Mouse (Mus musculus): Measurements from ENCODE around the gene Tarbp1. TPM values are rescaled to one million over a fixed set of nuclear protein-coding genes. Genes with fewer than 3 reads are reported as not detected.
A peak's percentile ranks its signal among the peaks of the same experiment; 100 is the strongest.

Tarbp1 gene
- total and polyA plus RNA-seq, 2 experiments from 2014 or later, result 1.2 to 7.6 TPM

DNA sequence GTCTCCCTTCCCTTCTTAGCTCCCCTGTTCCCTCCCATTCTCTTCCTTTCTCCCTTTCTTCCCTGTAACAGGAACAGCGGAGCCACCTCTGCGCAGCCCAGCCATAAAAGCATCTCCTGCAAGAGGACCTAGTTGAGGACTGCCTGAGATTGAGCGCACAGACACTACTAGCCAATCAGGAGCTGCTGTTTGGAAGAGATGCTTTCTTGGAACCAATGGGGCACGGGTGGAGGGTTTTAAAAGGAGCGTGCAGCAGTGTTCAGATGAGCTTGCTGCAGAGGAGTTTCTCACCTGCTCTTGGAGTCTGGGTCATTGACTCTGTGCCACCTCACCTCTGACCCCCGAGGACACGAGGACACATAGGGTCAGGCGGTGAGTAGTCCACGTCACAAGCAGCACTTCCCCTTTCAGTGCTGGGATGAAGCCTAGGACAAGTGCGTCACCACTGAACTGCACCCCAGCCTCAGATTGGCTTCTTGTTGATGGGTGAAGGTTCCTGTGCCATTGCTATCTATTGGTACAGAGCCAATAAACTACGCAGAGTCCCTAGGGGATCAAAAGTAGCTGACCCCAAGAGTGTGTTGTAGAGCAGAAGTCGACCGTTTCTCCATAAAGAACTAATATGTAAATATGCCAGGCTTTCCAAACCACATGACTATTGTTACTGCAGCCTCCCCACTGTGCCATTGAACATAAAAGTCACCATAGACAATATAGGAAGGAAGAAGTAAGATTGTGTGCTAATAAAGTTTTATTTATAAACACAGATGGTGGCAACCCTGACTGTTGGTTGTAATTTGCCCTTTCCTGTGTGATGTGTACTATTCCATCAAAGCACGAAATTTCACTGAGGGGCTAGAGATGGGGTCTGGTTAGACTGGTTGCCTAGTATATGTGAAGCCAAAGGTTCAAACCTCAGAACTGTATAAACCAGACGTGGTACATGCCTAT is 19.6 kb upstream of the Tarbp1 start:
- no peaks in the 10 kb centered on the region for H3K4me1 ChIP-seq (ENCODE audit: insufficient read depth, low read length)
- no peak overlapping the region for H3K9ac ChIP-seq (replicated peaks; ENCODE audit: low read length)
- no peak overlapping the region for H3K4me3 ChIP-seq (ENCODE audit: low read length)
- 72% methylated on average over 15 of the region's 15 CpGs for WGBS
- H3K36me3 ChIP-seq (ENCODE audit: insufficient read depth, low read length), result no peaks in the 10 kb centered on the region
- ATAC-seq (no peak), DNase-seq (ENCODE audit: low spot score) (no peak)
- no peak for TF ChIP-seq CTCF (IDR thresholded peaks at IDR 0.05; ENCODE audit: low read depth)
- H3K27ac ChIP-seq, result no peak overlapping the region
- no peaks in the 10 kb centered on the region for H3K27me3 ChIP-seq (ENCODE audit: insufficient read depth, low read length)
- H3K9me3 ChIP-seq (ENCODE audit: low read length), result no peaks in the 10 kb centered on the region
- H3K4me2 ChIP-seq (ENCODE audit: low read depth, low read length), result no peak overlapping the region

DNA sequence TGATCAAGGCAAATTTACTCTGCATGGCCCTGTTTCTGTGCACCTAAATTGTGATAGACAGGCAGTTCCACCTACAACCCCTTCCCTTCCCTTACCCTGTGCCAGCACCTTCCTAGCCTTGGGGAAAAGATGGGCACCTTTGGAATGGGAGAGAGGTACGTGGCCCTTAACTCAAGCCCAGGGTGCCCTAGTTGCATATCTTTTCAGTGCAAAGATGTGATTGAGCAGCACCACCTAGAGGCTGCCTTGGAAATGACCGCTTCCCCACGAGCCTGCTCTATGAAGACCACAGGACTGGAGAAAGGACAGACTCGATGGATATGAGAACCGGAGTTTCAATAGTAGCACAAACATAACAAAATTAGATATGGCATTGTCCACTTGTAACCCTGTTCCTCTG is 8.1 kb upstream of the Tarbp1 start:
- Histone ChIP-seq H3K4me3 (ENCODE audit: low read length) (no peak overlapping the region), H3K9me3 (ENCODE audit: low read length) (no peaks in the 10 kb centered on the region), H3K4me2 (ENCODE audit: low read depth, low read length) (no peak overlapping the region), H3K4me1 (ENCODE audit: insufficient read depth, low read length) (no peaks in the 10 kb centered on the region), H3K9ac (replicated peaks; ENCODE audit: low read length) (no peak overlapping the region), H3K27me3 (ENCODE audit: insufficient read depth, low read length) (0 out of 2 replicates have a peak, but pooled peaks cover 3% of the 10 kb centered on the region), H3K27ac (no peak overlapping the region), H3K36me3 (ENCODE audit: insufficient read depth, low read length) (no peaks in the 10 kb centered on the region)
- 6% methylated on average over 5 of the region's 5 CpGs for WGBS
- peak; percentile 55; the same call in 1 of the 2 replicates for ATAC-seq
- peak; percentile 86 for DNase-seq (ENCODE audit: low spot score)
- peak; percentile 92 for TF ChIP-seq CTCF (IDR thresholded peaks at IDR 0.05; ENCODE audit: low read depth)

DNA sequence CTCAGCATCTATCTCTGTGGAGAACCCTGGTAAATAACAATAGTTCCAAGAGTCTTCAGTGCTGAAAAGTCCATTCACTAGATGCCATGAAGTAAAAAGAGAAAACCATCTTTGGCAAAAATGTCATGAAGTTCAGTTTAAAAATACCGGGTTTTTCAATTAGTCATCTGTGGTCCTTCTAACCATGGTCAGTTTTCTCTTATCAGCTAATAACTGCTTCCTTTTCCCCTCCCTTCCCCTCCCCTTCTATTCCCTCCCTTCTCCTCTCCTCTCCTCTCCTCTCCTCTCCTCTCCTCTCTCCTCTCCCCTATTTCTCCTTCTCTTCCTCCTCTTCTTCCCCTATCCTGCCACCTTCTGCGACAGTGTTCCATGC is 7.5 kb upstream of the Tarbp1 start:
- no peaks in the 10 kb centered on the region for H3K4me1 ChIP-seq (ENCODE audit: insufficient read depth, low read length)
- no peak for TF ChIP-seq CTCF (IDR thresholded peaks at IDR 0.05; ENCODE audit: low read depth)
- DNase-seq (ENCODE audit: low spot score) (no peak), ATAC-seq (no peak)
- WGBS, result 81% methylated on average over 2 of the region's 2 CpGs
- H3K27me3 ChIP-seq (ENCODE audit: insufficient read depth, low read length), result 0 out of 2 replicates have a peak, but pooled peaks cover 3% of the 10 kb centered on the region
- H3K9me3 ChIP-seq (ENCODE audit: low read length), result no peaks in the 10 kb centered on the region
- H3K4me2 ChIP-seq (ENCODE audit: low read depth, low read length), result no peak overlapping the region
- no peak overlapping the region for H3K27ac ChIP-seq
- H3K36me3 ChIP-seq (ENCODE audit: insufficient read depth, low read length), result no peaks in the 10 kb centered on the region
- no peak overlapping the region for H3K4me3 ChIP-seq (ENCODE audit: low read length)
- H3K9ac ChIP-seq (replicated peaks; ENCODE audit: low read length), result no peak overlapping the region

DNA sequence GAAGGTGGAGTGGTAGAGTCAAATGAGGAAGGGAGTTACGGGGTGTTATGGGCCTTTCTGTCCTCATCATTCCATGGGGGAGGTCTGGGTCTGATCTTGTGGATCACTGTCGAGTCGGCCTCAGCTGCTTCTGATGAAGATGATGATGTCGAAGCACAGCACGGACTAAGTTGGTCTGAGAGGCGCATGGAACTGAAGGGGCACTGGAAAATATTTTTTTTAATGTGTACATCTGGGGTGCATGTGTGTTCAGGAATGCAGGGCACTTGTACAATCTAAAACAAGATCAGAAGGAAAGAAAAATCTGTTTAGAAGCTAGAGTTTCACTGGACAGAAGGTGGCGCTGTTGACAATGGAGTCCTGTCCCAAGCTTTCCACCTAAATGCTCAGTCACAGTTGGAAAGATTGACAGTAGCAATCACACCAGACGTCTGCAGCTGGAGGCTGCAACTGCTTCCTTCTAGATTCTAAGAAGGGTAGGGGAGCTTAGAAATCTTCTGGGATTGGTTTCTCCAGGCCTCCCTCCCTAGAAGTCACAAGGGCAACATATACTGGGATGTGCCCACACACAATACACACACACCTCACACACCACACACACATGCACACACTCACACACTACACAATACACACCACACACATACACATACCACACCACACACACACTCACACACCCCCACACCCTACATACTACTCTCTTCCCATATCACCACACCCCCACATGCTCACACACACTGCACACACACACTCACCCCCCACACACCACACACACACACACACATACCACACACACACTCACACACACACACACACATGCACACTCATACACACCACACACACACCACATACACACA is 6.9 kb upstream of the Tarbp1 start:
- H3K9me3 ChIP-seq (ENCODE audit: low read length), result no peaks in the 10 kb centered on the region
- ATAC-seq, result peak; percentile 54; the same call in 1 of the 2 replicates

DNA sequence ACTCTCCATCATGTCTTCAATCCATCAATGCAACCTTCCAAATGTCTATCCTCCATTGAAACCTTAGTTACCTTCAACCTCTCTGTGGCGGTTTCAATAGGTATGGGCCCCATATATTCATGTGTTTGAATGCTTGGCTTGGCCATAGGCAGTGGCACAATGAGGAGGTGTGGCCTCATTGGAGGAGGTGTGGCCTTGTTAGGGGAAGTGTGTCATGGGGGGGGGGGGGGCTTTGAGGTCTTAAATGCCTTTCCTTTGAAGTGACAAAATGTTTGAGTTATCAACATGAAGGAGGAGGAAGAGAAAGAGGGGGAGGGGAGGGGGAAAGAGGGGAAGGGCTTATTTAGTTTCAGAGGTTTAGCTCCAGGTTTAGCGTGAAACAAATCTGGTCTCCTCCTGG is 5.5 kb upstream of the Tarbp1 start:
- no peak for ATAC-seq
- Histone ChIP-seq H3K27me3 (ENCODE audit: insufficient read depth, low read length) (0 out of 2 replicates have a peak, but pooled peaks cover 3% of the 10 kb centered on the region), H3K27ac (no peak overlapping the region), H3K36me3 (ENCODE audit: insufficient read depth, low read length) (no peaks in the 10 kb centered on the region), H3K9ac (replicated peaks; ENCODE audit: low read length) (no peak overlapping the region), H3K9me3 (ENCODE audit: low read length) (no peaks in the 10 kb centered on the region), H3K4me2 (ENCODE audit: low read depth, low read length) (no peak overlapping the region), H3K4me3 (ENCODE audit: low read length) (no peak overlapping the region), H3K4me1 (ENCODE audit: insufficient read depth, low read length) (no peaks in the 10 kb centered on the region)
- WGBS, result 62% methylated on average over 2 of the region's 2 CpGs
- DNase-seq (ENCODE audit: low spot score), result no peak
- no peak for TF ChIP-seq CTCF (IDR thresholded peaks at IDR 0.05; ENCODE audit: low read depth)

More for the DNA sequence above, 6.9 kb upstream of the Tarbp1 start:
- H3K27me3 ChIP-seq (ENCODE audit: insufficient read depth, low read length), result 0 out of 2 replicates have a peak, but pooled peaks cover 3% of the 10 kb centered on the region
- peak; percentile 86 for DNase-seq (ENCODE audit: low spot score)
- H3K4me1 ChIP-seq (ENCODE audit: insufficient read depth, low read length), result no peaks in the 10 kb centered on the region
- peak; percentile 81 for TF ChIP-seq CTCF (IDR thresholded peaks at IDR 0.05; ENCODE audit: low read depth)
- H3K9ac ChIP-seq (replicated peaks; ENCODE audit: low read length), result no peak overlapping the region
- H3K4me3 ChIP-seq (ENCODE audit: low read length), result no peak overlapping the region
- H3K4me2 ChIP-seq (ENCODE audit: low read depth, low read length), result no peak overlapping the region
- WGBS, result 38% methylated on average over 8 of the region's 8 CpGs
- H3K27ac ChIP-seq, result no peak overlapping the region
- no peaks in the 10 kb centered on the region for H3K36me3 ChIP-seq (ENCODE audit: insufficient read depth, low read length)

DNA sequence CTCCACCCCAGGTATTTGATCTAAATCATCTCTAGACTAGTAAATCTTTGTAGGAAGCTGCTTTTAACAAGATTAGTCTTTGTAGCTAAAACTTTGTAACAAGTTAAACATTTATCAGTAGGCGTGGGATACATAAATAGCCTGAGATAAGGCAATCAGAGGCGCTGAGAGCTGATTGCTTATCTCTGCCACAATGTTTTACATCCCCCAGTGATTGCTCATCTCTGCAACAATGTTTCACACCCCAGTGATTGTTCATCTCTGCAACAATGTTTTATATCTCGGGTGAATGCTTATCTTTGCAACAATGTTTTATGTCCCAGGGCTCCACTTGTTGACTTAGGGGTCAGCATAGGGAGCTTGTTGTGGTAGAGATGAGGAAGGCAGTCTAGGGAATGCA is 3.8 kb upstream of the Tarbp1 start:
- 68% methylated on average over 3 of the region's 3 CpGs for WGBS
- DNase-seq (ENCODE audit: low spot score) (no peak), ATAC-seq (no peak)
- Histone ChIP-seq H3K27me3 (ENCODE audit: insufficient read depth, low read length) (no peaks in the 10 kb centered on the region), H3K27ac (no peak overlapping the region), H3K9ac (replicated peaks; ENCODE audit: low read length) (no peak overlapping the region), H3K4me1 (ENCODE audit: insufficient read depth, low read length) (peaks cover 2% of the 10 kb centered on the region; the same call in 1 of the 2 replicates), H3K4me3 (ENCODE audit: low read length) (no peak overlapping the region), H3K9me3 (ENCODE audit: low read length) (no peaks in the 10 kb centered on the region), H3K4me2 (ENCODE audit: low read depth, low read length) (no peak overlapping the region), H3K36me3 (ENCODE audit: insufficient read depth, low read length) (no peaks in the 10 kb centered on the region)
- no peak for TF ChIP-seq CTCF (IDR thresholded peaks at IDR 0.05; ENCODE audit: low read depth)
